Mouse (Mus musculus): ENCODE measurements at regions not wholly inside any gene's neighbourhood (a gene's known extent, or its start where the extent isn't known, plus 50 kb on each side); places are given as distances from the start of the nearest gene placed in this dataset.

GRCm38 (mm10) chr14:47989315-47989714, 131.3 kb upstream of the Peli2 start:
- H3K4me3 ChIP-seq = no peak overlapping the region
- no peaks in the 10 kb centered on the region for H3K9me3 ChIP-seq
- WGBS = 31% methylated on average over 5 of the region's 5 CpGs
- H3K27me3 ChIP-seq = no peaks in the 10 kb centered on the region
- no peak overlapping the region for H3K4me2 ChIP-seq
- peak; percentile 70; the same call in 1 of the 2 replicates for ATAC-seq (ENCODE audit: low FRiP score, low read depth)
- H3K36me3 ChIP-seq = no peaks in the 10 kb centered on the region
- no peak overlapping the region for H3K27ac ChIP-seq (replicated peaks)
- no peak overlapping the region for H3K9ac ChIP-seq
- peaks cover 20% of the 10 kb centered on the region for H3K4me1 ChIP-seq (replicated peaks)

GRCm38 (mm10) chr14:47990716-47991115, 129.9 kb upstream of the Peli2 start:
- Histone ChIP-seq H3K27me3 (no peaks in the 10 kb centered on the region), H3K36me3 (no peaks in the 10 kb centered on the region), H3K4me3 (no peak overlapping the region), H3K4me2 (no peak overlapping the region), H3K9me3 (no peaks in the 10 kb centered on the region), H3K4me1 (replicated peaks) (peaks cover 20% of the 10 kb centered on the region), H3K9ac (no peak overlapping the region), H3K27ac (replicated peaks) (no peak overlapping the region)
- 50% methylated on average over 3 of the region's 3 CpGs for WGBS
- no peak for ATAC-seq (ENCODE audit: low FRiP score, low read depth)

GRCm38 (mm10) chr14:47991546-47991945, 129.1 kb upstream of the Peli2 start:
- Histone ChIP-seq H3K36me3 (no peaks in the 10 kb centered on the region), H3K4me2 (no peak overlapping the region), H3K27ac (replicated peaks) (no peak overlapping the region), H3K9me3 (no peaks in the 10 kb centered on the region), H3K4me1 (replicated peaks) (peaks cover 17% of the 10 kb centered on the region), H3K4me3 (no peak overlapping the region), H3K27me3 (no peaks in the 10 kb centered on the region), H3K9ac (no peak overlapping the region)
- 91% methylated on average over 7 of the region's 7 CpGs for WGBS
- no peak for ATAC-seq (ENCODE audit: low FRiP score, low read depth)

GRCm38 (mm10) chr14:47992091-47992490, 128.5 kb upstream of the Peli2 start:
- no peak overlapping the region for H3K4me2 ChIP-seq
- peaks cover 15% of the 10 kb centered on the region for H3K4me1 ChIP-seq (replicated peaks)
- no peaks in the 10 kb centered on the region for H3K27me3 ChIP-seq
- H3K9me3 ChIP-seq = no peaks in the 10 kb centered on the region
- 83% methylated on average over 5 of the region's 5 CpGs for WGBS
- H3K27ac ChIP-seq (replicated peaks) = no peak overlapping the region
- ATAC-seq (ENCODE audit: low FRiP score, low read depth) = no peak
- no peaks in the 10 kb centered on the region for H3K36me3 ChIP-seq
- no peak overlapping the region for H3K9ac ChIP-seq
- H3K4me3 ChIP-seq = no peak overlapping the region

GRCm38 (mm10) chr14:47992851-47993250, 127.8 kb upstream of the Peli2 start:
- Histone ChIP-seq H3K4me1 (replicated peaks) (peaks cover 7% of the 10 kb centered on the region), H3K27me3 (no peaks in the 10 kb centered on the region), H3K27ac (replicated peaks) (no peak overlapping the region), H3K9ac (no peak overlapping the region), H3K4me3 (no peak overlapping the region), H3K9me3 (no peaks in the 10 kb centered on the region), H3K4me2 (no peak overlapping the region), H3K36me3 (no peaks in the 10 kb centered on the region)
- ATAC-seq (ENCODE audit: low FRiP score, low read depth) = no peak
- 95% methylated on average over 5 of the region's 5 CpGs for WGBS

GRCm38 (mm10) chr14:47998936-47999335, 121.7 kb upstream of the Peli2 start:
- no peaks in the 10 kb centered on the region for H3K9me3 ChIP-seq
- H3K4me2 ChIP-seq = no peak overlapping the region
- no peak overlapping the region for H3K4me3 ChIP-seq
- 96% methylated on average over 8 of the region's 8 CpGs for WGBS
- H3K4me1 ChIP-seq (replicated peaks) = no peaks in the 10 kb centered on the region
- no peaks in the 10 kb centered on the region for H3K27me3 ChIP-seq
- H3K36me3 ChIP-seq = no peaks in the 10 kb centered on the region
- H3K9ac ChIP-seq = no peak overlapping the region
- no peak for ATAC-seq (ENCODE audit: low FRiP score, low read depth)
- H3K27ac ChIP-seq (replicated peaks) = no peak overlapping the region

- 77% methylated on average over 6 of the region's 6 CpGs for WGBS
- no peak overlapping the region for H3K27ac ChIP-seq (replicated peaks)
- H3K27me3 ChIP-seq = no peaks in the 10 kb centered on the region
- H3K4me3 ChIP-seq = no peak overlapping the region
- no peaks in the 10 kb centered on the region for H3K4me1 ChIP-seq (replicated peaks)
- no peak overlapping the region for H3K9ac ChIP-seq
- no peaks in the 10 kb centered on the region for H3K9me3 ChIP-seq
- H3K4me2 ChIP-seq = no peak overlapping the region
- ATAC-seq (ENCODE audit: low FRiP score, low read depth) = no peak
- no peaks in the 10 kb centered on the region for H3K36me3 ChIP-seq
These were observed 115.3 kb upstream of the Peli2 start for GRCm38 (mm10) chr14:48005092-48005928.

GRCm38 (mm10) chr14:48005929-48006309, 114.7 kb upstream of the Peli2 start:
- 93% methylated on average over 1 of the region's 1 CpGs for whole genome bisulfite sequencing
- Histone ChIP-seq H3K36me3 (no peaks in the 10 kb centered on the region), H3K27me3 (no peaks in the 10 kb centered on the region), H3K27ac (replicated peaks) (no peak overlapping the region), H3K9me3 (no peaks in the 10 kb centered on the region), H3K9ac (no peak overlapping the region), H3K4me3 (no peak overlapping the region), H3K4me2 (no peak overlapping the region), H3K4me1 (replicated peaks) (no peaks in the 10 kb centered on the region)
- ATAC-seq (ENCODE audit: low FRiP score, low read depth) = no peak

- ATAC-seq (ENCODE audit: low FRiP score, low read depth) = peak; percentile 81
- 47% methylated on average over 2 of the region's 2 CpGs for WGBS
- Histone ChIP-seq H3K9me3 (no peaks in the 10 kb centered on the region), H3K27me3 (no peaks in the 10 kb centered on the region), H3K36me3 (no peaks in the 10 kb centered on the region), H3K27ac (replicated peaks) (peak overlapping the region; percentile 48), H3K4me1 (replicated peaks) (peaks cover 4% of the 10 kb centered on the region; the same call in 1 of the 2 replicates), H3K4me2 (no peak overlapping the region), H3K4me3 (no peak overlapping the region), H3K9ac (no peak overlapping the region)
These were observed 108.0 kb upstream of the Peli2 start for GRCm38 (mm10) chr14:48012361-48013215.

- H3K27me3 ChIP-seq = no peaks in the 10 kb centered on the region
- H3K9ac ChIP-seq = no peak overlapping the region
- peak overlapping the region; percentile 43; the same call in 1 of the 2 replicates for H3K27ac ChIP-seq (replicated peaks)
- no peak overlapping the region for H3K4me2 ChIP-seq
- peaks cover 4% of the 10 kb centered on the region; the same call in 1 of the 2 replicates for H3K4me1 ChIP-seq (replicated peaks)
- H3K36me3 ChIP-seq = no peaks in the 10 kb centered on the region
- no peaks in the 10 kb centered on the region for H3K9me3 ChIP-seq
- no peak for ATAC-seq (ENCODE audit: low FRiP score, low read depth)
- WGBS = 82% methylated on average over 1 of the region's 1 CpGs
- no peak overlapping the region for H3K4me3 ChIP-seq
These were observed 107.2 kb upstream of the Peli2 start for GRCm38 (mm10) chr14:48013431-48013830.

- peaks cover 4% of the 10 kb centered on the region; the same call in 1 of the 2 replicates for H3K4me1 ChIP-seq (replicated peaks)
- 82% methylated on average over 2 of the region's 2 CpGs for WGBS
- no peaks in the 10 kb centered on the region for H3K27me3 ChIP-seq
- no peak overlapping the region for H3K4me3 ChIP-seq
- H3K27ac ChIP-seq (replicated peaks) = no peak overlapping the region
- no peak overlapping the region for H3K4me2 ChIP-seq
- H3K9ac ChIP-seq = no peak overlapping the region
- ATAC-seq (ENCODE audit: low FRiP score, low read depth) = no peak
- no peaks in the 10 kb centered on the region for H3K36me3 ChIP-seq
- no peaks in the 10 kb centered on the region for H3K9me3 ChIP-seq
These were observed 105.8 kb upstream of the Peli2 start for GRCm38 (mm10) chr14:48014776-48015175.

- Histone ChIP-seq H3K36me3 (no peaks in the 10 kb centered on the region), H3K4me3 (no peak overlapping the region), H3K4me1 (replicated peaks) (no peaks in the 10 kb centered on the region), H3K27me3 (no peaks in the 10 kb centered on the region), H3K9ac (no peak overlapping the region), H3K4me2 (no peak overlapping the region), H3K9me3 (no peaks in the 10 kb centered on the region), H3K27ac (replicated peaks) (no peak overlapping the region)
- no peak for ATAC-seq (ENCODE audit: low FRiP score, low read depth)
- WGBS = 93% methylated on average over 6 of the region's 6 CpGs
These were observed 102.7 kb upstream of the Peli2 start for GRCm38 (mm10) chr14:48017971-48018370.
